Mouse (Mus musculus) lung, postnatal 25 days (tissue): ENCODE results near the gene Sema4g.
"Not testable (repeated sequence)": the region's sequence is repeated elsewhere in the genome, so short reads cannot be mapped to it uniquely, and the experiment has no call there.

Experiments used
- DNase-seq: peaks from one replicate; pipeline ENCODE4 v3.0.0; 2022; ENCODE audit warnings: low spot score

Sema4g gene

GRCm38 (mm10) chr19:45024775-45025174 lies 35.9 kb downstream of the Sema4g start:
- DNase-seq: no peak

GRCm38 (mm10) chr19:45025937-45026568 lies 37.2 kb downstream of the Sema4g start:
- no peak for DNase-seq

- no peak for DNase-seq
These were observed 38.2 kb downstream of the Sema4g start for GRCm38 (mm10) chr19:45026958-45027670.

- DNase-seq: no peak
These were observed 38.9 kb downstream of the Sema4g start for GRCm38 (mm10) chr19:45027848-45028247.

- DNase-seq: no peak
These were observed 39.8 kb downstream of the Sema4g start for GRCm38 (mm10) chr19:45028746-45029145.

GRCm38 (mm10) chr19:45029571-45029970 lies 40.7 kb downstream of the Sema4g start:
- no peak for DNase-seq

GRCm38 (mm10) chr19:45030111-45030510 lies 41.2 kb downstream of the Sema4g start:
- peak; percentile 59 for DNase-seq

GRCm38 (mm10) chr19:45030746-45031693 lies 42.1 kb downstream of the Sema4g start:
- DNase-seq: peak; percentile 89

- DNase-seq: peak; percentile 85
These were observed 42.9 kb downstream of the Sema4g start for GRCm38 (mm10) chr19:45031780-45032179.

GRCm38 (mm10) chr19:45032570-45033332 lies 43.9 kb downstream of the Sema4g start:
- DNase-seq: no peak

GRCm38 (mm10) chr19:45036867-45037266 lies 48.0 kb downstream of the Sema4g start:
- DNase-seq: peak; percentile 71

- DNase-seq: not testable (repeated sequence)
These were observed 49.3 kb downstream of the Sema4g start for GRCm38 (mm10) chr19:45038198-45038597.

- no peak for DNase-seq
These were observed 51.3 kb downstream of the Sema4g start for GRCm38 (mm10) chr19:45040214-45040613.

- no peak for DNase-seq
These were observed 55.6 kb downstream of the Sema4g start for GRCm38 (mm10) chr19:45044389-45044927.

GRCm38 (mm10) chr19:45045236-45045635 lies 56.3 kb downstream of the Sema4g start:
- no peak for DNase-seq

- no peak for DNase-seq
These were observed 56.8 kb downstream of the Sema4g start, which contains the start of gene Pdzd7 for GRCm38 (mm10) chr19:45045651-45046050. TSS of gene Pdzd7 (minus strand) at chr19:45045717.

GRCm38 (mm10) chr19:45046523-45047321 lies 57.8 kb downstream of the Sema4g start:
- DNase-seq: peak; percentile 94

GRCm38 (mm10) chr19:45047417-45047934 lies 58.6 kb downstream of the Sema4g start, which contains the start of gene Sfxn3:
TSS of gene Sfxn3 (plus strand) at chr19:45047503.
- DNase-seq: peak; percentile 95

GRCm38 (mm10) chr19:45047935-45048643 lies 59.2 kb downstream of the Sema4g start:
- peak; percentile 85 for DNase-seq
